Mouse (Mus musculus) heart, postnatal 10 days (tissue): ENCODE measurements around the gene Cables2. TPM values are rescaled to one million over a fixed set of nuclear protein-coding genes. Genes with fewer than 3 reads are reported as not detected.

Experiments used
- DNase-seq, 2 experiments: peaks; one replicate each; pipeline ENCODE4 v3.0.0; 2021
- intact Hi-C: fragments of 180-260 bp; cut with DNase I; formaldehyde crosslinking; loops from one replicate; pipeline ENCODE4 v1.15.1; 2025
- microRNA-seq, 2 experiments: library from miRNA; unstranded; fragments of <30 nt; microRNA quantifications; one replicate each; pipeline ENCODE4 v1.2.0; 2022
- total RNA-seq, 2 experiments: library from RNA; stranded (reverse); gene quantifications; 2 replicates each; pipeline ENCODE4 v1.2.3; 2021

Cables2 gene
- total RNA-seq, 2 experiments from 2014 or later, result 16.5 to 16.7 TPM

GRCm38 (mm10) chr2:180208976-180209375 lies 64.3 kb downstream of the Cables2 start:
- intact Hi-C loops, result loop anchor here (1.0 to 2.0 kb wide), 2 partner anchors 18 to 42 kb away; no protein-coding TSS in a partner anchor
- DNase-seq, result no peak

Small RNA genes lying within 50 kb of the gene (microRNA-seq; reads per million reads assigned to microRNA genes)
- 0 to 0.47 reads per million in 2 experiments for gene Mir3091

Other genes with a start within 250 kb of the Cables2 start
- 10 to 100 TPM; 50.7 to 52.8 TPM for gene Lsm14b, start 248.5 kb downstream of the Cables2 start, total RNA-seq
- 100 to 1,000 TPM; 187 to 188 TPM for gene Psma7, start 231.1 kb downstream of the Cables2 start, total RNA-seq
- gene Ss18l1, start 231.0 kb downstream of the Cables2 start, total RNA-seq, result 1 to 10 TPM; 2.7 to 4.0 TPM
- 10 to 100 TPM; 15.5 to 16.0 TPM for gene Mtg2, start 202.9 kb downstream of the Cables2 start, total RNA-seq
- not detected for gene Hrh3, start 169.0 kb downstream of the Cables2 start, total RNA-seq
- 10 to 100 TPM; 31.2 to 37.0 TPM for gene Osbpl2, start 154.2 kb downstream of the Cables2 start, total RNA-seq
- 10 to 100 TPM; 94.1 to 99.3 TPM for gene Adrm1, start 102.0 kb downstream of the Cables2 start, total RNA-seq
- 10 to 100 TPM; 44.6 to 46.5 TPM for gene Lama5, start 47.6 kb downstream of the Cables2 start, total RNA-seq
- 100 to 1,000 TPM; 575 to 597 TPM for gene Rps21, start 16.1 kb downstream of the Cables2 start, total RNA-seq
- not detected for gene Rbbp8nl, start 16.4 kb upstream of the Cables2 start, total RNA-seq
- gene Gata5, start 61.2 kb upstream of the Cables2 start, total RNA-seq, result 1 to 10 TPM; 1.0 to 1.2 TPM
- 1 to 10 TPM in 1 of 2 experiments, under 1 TPM in 1; 0.15 to 1.2 TPM for gene Slco4a1, start 182.7 kb upstream of the Cables2 start, total RNA-seq
- gene Ntsr1, start 226.5 kb upstream of the Cables2 start, total RNA-seq, result under 1 TPM; 0.12 TPM